Mouse (Mus musculus): ENCODE results near the gene Abcc10. TPM values are rescaled to one million over a fixed set of nuclear protein-coding genes. Genes with fewer than 3 reads are reported as not detected.

Abcc10 gene
- polyA plus RNA-seq, 1 experiment from 2014 or later, result 6.7 TPM

DNA sequence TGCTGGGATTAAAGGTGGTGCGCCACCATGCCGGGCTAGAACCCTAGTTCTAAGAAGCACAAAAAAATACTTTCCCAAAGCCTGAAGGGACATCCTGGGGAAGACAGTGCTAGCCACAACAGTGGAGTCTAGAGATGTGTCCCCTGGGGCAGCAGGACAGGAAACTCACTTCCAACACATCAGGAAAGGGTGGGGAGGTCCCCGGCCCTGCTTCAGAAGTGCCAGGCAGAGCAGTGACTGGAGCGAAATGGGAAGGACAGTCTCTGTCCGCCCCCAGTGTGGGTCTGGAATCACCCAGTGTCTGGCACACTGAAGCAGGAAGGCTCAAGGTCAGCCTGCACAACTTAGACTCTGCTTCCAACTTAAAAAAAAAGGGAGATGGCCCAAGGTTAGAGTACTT, 55.5 kb downstream of the Abcc10 start:
- no peaks in the 10 kb centered on the region for H3K27me3 ChIP-seq
- H3K4me3 ChIP-seq (replicated peaks), result no peak overlapping the region
- ATAC-seq (ENCODE audit: insufficient number of reproducible peaks, low FRiP score, low TSS enrichment, low read depth), result no peak
- no peaks in the 10 kb centered on the region for H3K9me3 ChIP-seq (replicated peaks)
- peaks cover 81% of the 10 kb centered on the region for H3K4me1 ChIP-seq
- peak overlapping the region; percentile 86; the same call in 1 of the 2 replicates for H3K27ac ChIP-seq (replicated peaks)
- no peak overlapping the region for H3K9ac ChIP-seq
- peaks cover 38% of the 10 kb centered on the region for H3K36me3 ChIP-seq
- WGBS, result 80% methylated on average over 5 of the region's 5 CpGs
- H3K4me2 ChIP-seq (replicated peaks), result no peak overlapping the region

DNA sequence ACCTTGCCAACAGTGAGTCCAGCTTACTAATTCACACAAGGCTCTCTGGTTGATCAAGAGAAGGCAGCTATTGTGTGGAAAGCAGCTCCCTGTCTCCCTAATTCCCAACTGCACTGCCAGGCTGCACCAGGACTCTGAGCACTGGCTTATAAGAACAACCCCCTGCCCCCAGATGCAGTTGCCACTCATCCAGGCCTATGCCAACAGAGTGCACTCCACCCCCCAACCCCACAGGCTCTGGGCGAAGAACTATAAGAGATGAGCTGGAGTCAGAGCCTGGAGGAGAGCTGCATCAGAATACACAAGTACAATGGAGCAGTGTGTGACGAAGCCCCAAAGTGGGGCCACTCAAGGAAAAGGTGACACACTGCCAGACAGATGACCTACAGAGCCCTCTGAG, 56.1 kb downstream of the Abcc10 start:
- Histone ChIP-seq H3K36me3 (peaks cover 42% of the 10 kb centered on the region), H3K27ac (replicated peaks) (0 out of 2 replicates have a peak overlapping the region, but pooled peaks have one; percentile 28), H3K9ac (no peak overlapping the region), H3K4me2 (replicated peaks) (no peak overlapping the region), H3K27me3 (no peaks in the 10 kb centered on the region), H3K9me3 (replicated peaks) (no peaks in the 10 kb centered on the region), H3K4me1 (peaks cover 82% of the 10 kb centered on the region), H3K4me3 (replicated peaks) (no peak overlapping the region)
- no peak for ATAC-seq (ENCODE audit: insufficient number of reproducible peaks, low FRiP score, low TSS enrichment, low read depth)
- WGBS, result 85% methylated on average over 2 of the region's 2 CpGs

DNA sequence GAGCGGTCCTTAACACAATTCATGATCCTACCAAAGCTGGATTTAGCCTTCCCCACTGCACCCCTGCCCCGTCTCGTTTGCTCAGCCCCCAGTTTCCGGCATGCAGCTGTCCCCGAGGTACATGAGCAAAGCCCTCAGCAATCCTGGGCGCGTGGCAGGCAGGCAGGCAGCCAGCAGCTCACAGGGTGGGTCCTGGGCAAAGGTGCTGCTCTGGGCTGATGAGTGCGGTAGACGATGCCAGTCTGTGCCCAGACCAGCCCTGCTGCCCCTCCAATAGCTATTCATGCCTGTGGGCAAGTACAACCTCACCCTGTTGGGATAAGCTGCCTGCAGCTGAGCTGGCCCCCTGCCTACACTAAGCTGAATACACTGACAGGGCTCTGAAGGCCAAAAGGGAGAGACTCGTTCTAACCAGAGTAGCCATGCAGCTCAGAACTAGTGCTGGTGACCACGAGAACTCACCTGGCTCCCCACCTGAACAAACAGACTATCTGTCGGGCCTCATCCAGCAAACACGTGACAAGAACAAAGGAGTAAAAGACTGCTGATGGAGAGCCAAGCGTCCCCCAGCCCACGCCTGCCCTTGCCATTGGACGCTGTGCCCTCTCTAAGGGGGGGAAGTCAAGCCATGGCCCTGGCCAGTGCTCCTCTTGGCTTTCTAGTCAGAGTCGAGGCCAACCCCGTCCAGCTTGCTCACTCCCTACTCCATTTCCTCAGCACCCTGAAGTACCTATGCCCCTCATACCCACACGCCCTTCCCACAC, 58.2 kb downstream of the Abcc10 start:
- Histone ChIP-seq H3K36me3 (peaks cover 48% of the 10 kb centered on the region), H3K4me2 (replicated peaks) (no peak overlapping the region), H3K4me3 (replicated peaks) (no peak overlapping the region), H3K9me3 (replicated peaks) (no peaks in the 10 kb centered on the region), H3K9ac (no peak overlapping the region), H3K27me3 (no peaks in the 10 kb centered on the region), H3K4me1 (peaks cover 87% of the 10 kb centered on the region), H3K27ac (replicated peaks) (peak overlapping the region; percentile 39)
- WGBS, result 66% methylated on average over 19 of the region's 19 CpGs
- no peak for ATAC-seq (ENCODE audit: insufficient number of reproducible peaks, low FRiP score, low TSS enrichment, low read depth)

DNA sequence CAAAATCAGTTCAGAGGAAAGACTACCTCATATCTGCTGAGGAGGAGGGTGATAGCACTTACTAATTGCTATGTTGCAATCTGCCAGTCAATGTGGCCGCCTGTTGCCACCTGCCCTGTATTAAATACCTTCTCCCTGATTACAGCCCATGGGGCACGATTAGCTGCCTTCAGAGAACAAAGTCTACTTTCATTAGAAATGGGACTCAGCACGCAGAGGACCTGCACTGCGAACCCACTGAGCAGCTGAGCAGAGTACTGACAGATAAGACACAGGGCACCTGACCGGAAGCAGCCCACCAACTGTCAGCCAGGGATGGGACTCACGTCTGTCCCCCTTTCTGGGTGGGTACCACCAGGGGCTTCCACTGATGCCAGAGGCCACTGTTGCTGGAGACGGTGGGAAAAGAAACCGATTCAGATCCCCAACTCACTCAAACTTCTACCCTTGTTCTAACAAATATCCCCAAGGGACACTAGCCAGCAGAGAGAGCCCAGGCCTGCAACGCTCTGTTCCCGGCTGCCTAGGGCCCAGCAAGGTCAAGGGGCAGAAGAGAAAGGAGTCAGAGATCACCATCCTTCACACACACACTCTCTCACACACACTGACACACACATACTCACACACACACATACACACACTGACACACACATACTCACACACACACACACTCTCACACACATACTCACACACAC, 60.0 kb downstream of the Abcc10 start:
- Histone ChIP-seq H3K36me3 (peaks cover 63% of the 10 kb centered on the region), H3K4me2 (replicated peaks) (no peak overlapping the region), H3K27me3 (no peaks in the 10 kb centered on the region), H3K9me3 (replicated peaks) (no peaks in the 10 kb centered on the region), H3K4me3 (replicated peaks) (no peak overlapping the region), H3K4me1 (peaks cover 70% of the 10 kb centered on the region), H3K9ac (no peak overlapping the region), H3K27ac (replicated peaks) (peak overlapping the region; percentile 23; the same call in 1 of the 2 replicates)
- no peak for ATAC-seq (ENCODE audit: insufficient number of reproducible peaks, low FRiP score, low TSS enrichment, low read depth)
- WGBS, result 51% methylated on average over 10 of the region's 10 CpGs

DNA sequence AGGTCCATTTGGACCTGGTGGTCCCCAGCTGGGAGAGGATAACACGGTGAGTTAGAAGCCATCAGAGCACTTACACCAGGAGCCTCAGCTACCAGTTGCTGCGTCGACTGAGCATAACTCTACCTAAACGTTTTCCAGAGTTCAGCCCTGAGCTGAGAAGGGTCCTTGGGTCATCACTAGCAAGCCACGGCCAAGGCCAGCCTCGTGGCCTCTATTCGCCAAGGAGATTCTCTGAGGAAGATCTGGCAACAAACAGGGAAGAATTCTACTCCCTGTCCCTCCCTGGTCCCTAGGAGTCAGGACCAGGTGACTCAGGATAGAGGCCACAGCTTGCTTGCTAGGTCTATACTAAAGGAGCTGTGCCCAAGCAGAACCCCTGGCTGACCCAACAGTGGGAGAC, 60.6 kb downstream of the Abcc10 start:
- no peak overlapping the region for H3K9ac ChIP-seq
- ATAC-seq (ENCODE audit: insufficient number of reproducible peaks, low FRiP score, low TSS enrichment, low read depth), result no peak
- H3K27ac ChIP-seq (replicated peaks), result 0 out of 2 replicates have a peak overlapping the region, but pooled peaks have one; percentile 77
- 67% methylated on average over 7 of the region's 7 CpGs for WGBS
- no peaks in the 10 kb centered on the region for H3K27me3 ChIP-seq
- peaks cover 69% of the 10 kb centered on the region for H3K36me3 ChIP-seq
- peaks cover 64% of the 10 kb centered on the region for H3K4me1 ChIP-seq
- H3K4me3 ChIP-seq (replicated peaks), result no peak overlapping the region
- H3K4me2 ChIP-seq (replicated peaks), result no peak overlapping the region
- no peaks in the 10 kb centered on the region for H3K9me3 ChIP-seq (replicated peaks)

DNA sequence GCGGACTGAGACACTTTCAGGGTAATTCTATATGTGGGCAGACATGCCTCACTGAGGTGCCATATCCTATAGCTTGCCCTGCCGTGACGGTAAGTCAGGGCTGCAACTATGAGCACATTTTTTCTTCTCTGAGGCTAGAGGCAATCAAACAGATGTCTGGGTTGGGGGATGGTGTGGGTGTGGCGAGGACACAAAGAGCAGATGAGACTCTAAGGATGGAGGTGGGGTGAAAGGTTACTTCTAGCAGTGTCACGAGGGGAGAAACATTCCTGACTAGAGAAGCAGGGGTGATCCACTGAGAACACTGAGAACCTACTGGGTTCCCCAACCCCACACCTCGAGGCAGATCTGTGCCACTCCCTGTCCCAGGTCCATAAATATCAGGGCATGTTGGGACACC, 61.2 kb downstream of the Abcc10 start:
- no peak for ATAC-seq (ENCODE audit: insufficient number of reproducible peaks, low FRiP score, low TSS enrichment, low read depth)
- Histone ChIP-seq H3K4me2 (replicated peaks) (no peak overlapping the region), H3K36me3 (peaks cover 74% of the 10 kb centered on the region), H3K27ac (replicated peaks) (peak overlapping the region; percentile 77), H3K4me1 (peaks cover 60% of the 10 kb centered on the region), H3K4me3 (replicated peaks) (no peak overlapping the region), H3K9me3 (replicated peaks) (no peaks in the 10 kb centered on the region), H3K27me3 (no peaks in the 10 kb centered on the region), H3K9ac (no peak overlapping the region)
- WGBS, result 46% methylated on average over 6 of the region's 6 CpGs

DNA sequence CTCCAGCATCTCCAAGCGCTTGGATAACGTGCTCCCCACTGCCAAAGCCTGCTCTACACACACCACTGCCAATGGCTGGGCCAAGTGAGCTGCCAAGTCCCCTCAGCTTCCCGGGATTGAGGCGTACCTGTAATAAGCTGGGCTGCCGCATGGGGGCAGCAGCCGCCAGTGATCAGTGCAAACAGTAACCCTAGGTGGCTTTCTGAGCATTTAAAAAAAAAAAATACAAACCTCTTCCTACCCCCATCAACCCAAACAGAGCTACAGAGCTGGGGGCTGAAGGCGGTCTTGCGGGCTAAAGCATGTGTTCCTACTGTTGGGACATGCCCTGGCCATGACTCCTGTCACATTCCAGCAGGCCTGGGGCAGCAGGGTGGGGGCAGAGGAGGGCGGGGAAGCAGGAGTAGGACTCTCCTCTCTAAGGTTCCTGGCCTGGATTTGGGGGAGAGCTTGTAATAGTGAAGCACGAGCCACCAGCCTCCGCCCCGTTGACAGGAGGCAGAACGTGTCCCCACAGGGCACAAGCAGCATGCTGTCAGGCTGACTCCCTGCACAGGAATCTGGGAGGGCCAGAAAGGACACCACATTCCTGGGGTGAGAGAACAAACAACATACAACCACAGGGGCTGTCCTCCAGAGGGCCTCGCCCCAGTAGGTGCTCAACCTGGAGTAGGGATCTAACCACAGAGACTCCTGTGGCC, 62.1 kb downstream of the Abcc10 start:
- H3K4me1 ChIP-seq, result peaks cover 51% of the 10 kb centered on the region
- ATAC-seq (ENCODE audit: insufficient number of reproducible peaks, low FRiP score, low TSS enrichment, low read depth), result peak; percentile 43
- H3K9ac ChIP-seq, result no peak overlapping the region
- H3K4me2 ChIP-seq (replicated peaks), result no peak overlapping the region
- WGBS, result 10% methylated on average over 14 of the region's 14 CpGs
- H3K27ac ChIP-seq (replicated peaks), result peak overlapping the region; percentile 77
- no peak overlapping the region for H3K4me3 ChIP-seq (replicated peaks)
- no peaks in the 10 kb centered on the region for H3K27me3 ChIP-seq
- no peaks in the 10 kb centered on the region for H3K9me3 ChIP-seq (replicated peaks)
- peaks cover 74% of the 10 kb centered on the region for H3K36me3 ChIP-seq

DNA sequence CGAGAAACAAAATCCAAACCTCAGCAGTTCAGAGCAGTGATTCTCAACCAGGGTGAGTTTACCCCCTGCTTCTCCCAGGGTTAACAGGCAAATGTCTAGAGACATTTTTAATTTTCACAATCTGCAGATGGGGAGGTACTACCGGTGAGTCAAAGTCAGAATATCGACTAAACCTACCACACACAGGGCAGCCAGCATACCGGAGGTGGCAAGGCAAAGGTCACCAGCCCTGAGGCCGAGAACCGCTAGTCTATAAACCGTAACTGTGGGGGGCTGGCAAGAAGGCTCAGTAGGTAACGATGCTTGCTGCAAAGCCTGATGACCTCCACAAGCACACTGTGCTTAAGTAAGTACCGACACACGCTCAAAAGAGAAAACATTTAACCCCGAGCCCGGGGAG, 62.6 kb downstream of the Abcc10 start:
- Histone ChIP-seq H3K9ac (no peak overlapping the region), H3K4me1 (peaks cover 46% of the 10 kb centered on the region), H3K36me3 (peaks cover 74% of the 10 kb centered on the region), H3K27me3 (no peaks in the 10 kb centered on the region), H3K4me3 (replicated peaks) (no peak overlapping the region), H3K27ac (replicated peaks) (no peak overlapping the region), H3K4me2 (replicated peaks) (no peak overlapping the region), H3K9me3 (replicated peaks) (no peaks in the 10 kb centered on the region)
- WGBS, result 68% methylated on average over 12 of the region's 12 CpGs
- no peak for ATAC-seq (ENCODE audit: insufficient number of reproducible peaks, low FRiP score, low TSS enrichment, low read depth)

DNA sequence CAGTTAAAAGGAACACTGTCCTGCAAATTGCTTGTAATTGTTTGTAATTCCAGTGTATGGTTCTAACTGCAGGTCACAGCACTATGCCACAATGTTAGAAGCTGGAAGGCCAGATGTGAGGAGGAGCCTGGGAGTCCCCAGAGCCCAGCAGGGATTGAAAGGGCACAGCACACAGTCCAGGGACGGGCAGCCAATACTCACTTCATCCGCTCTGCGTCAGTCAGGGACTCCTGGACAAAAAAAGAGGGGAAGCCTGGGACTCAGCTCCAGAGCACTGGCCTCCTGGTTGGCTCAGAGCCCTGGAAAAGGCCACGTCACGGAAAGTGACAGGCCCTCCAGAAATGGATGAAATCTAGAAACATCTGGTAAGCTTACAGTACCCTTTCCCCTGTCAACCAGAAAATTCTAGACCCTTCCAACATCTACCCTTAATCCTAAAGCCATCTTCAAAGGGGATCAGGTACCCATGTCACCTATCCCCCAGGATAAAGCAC, 65.9 kb downstream of the Abcc10 start:
- no peaks in the 10 kb centered on the region for H3K9me3 ChIP-seq (replicated peaks)
- WGBS, result 88% methylated on average over 5 of the region's 5 CpGs

DNA sequence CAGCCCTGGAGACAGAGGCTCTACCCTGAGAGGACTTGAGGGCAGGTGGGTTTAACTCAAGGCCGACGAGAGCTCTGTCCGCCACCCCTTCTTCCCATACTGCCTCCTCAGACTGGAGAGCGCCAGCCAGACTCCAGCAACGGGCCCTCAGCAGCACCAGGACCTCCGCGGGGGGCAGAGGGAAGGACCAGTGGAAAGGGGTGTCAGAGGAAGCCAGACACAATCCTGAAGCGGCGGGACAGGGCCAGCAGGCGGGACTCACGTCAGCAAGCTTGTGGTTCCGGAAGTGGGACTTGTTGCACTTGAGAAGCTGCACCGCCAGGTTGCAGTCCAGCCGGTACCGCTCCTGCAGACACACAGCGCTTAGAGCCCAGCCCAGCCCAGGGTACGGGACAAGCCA, 68.5 kb downstream of the Abcc10 start:
- no peak overlapping the region for H3K9ac ChIP-seq
- H3K4me1 ChIP-seq, result peaks cover 8% of the 10 kb centered on the region; the same call in 1 of the 2 replicates
- ATAC-seq (ENCODE audit: insufficient number of reproducible peaks, low FRiP score, low TSS enrichment, low read depth), result no peak
- no peaks in the 10 kb centered on the region for H3K9me3 ChIP-seq (replicated peaks)
- H3K27ac ChIP-seq (replicated peaks), result no peak overlapping the region
- 85% methylated on average over 17 of the region's 17 CpGs for WGBS
- no peak overlapping the region for H3K4me3 ChIP-seq (replicated peaks)
- peaks cover 9% of the 10 kb centered on the region for H3K27me3 ChIP-seq
- peaks cover 87% of the 10 kb centered on the region for H3K36me3 ChIP-seq
- H3K4me2 ChIP-seq (replicated peaks), result no peak overlapping the region

More for the DNA sequence above, 65.9 kb downstream of the Abcc10 start:
- Histone ChIP-seq H3K9ac (no peak overlapping the region), H3K27me3 (no peaks in the 10 kb centered on the region), H3K27ac (replicated peaks) (no peak overlapping the region), H3K36me3 (peaks cover 83% of the 10 kb centered on the region), H3K4me1 (peaks cover 19% of the 10 kb centered on the region), H3K4me3 (replicated peaks) (no peak overlapping the region), H3K4me2 (replicated peaks) (no peak overlapping the region)
- no peak for ATAC-seq (ENCODE audit: insufficient number of reproducible peaks, low FRiP score, low TSS enrichment, low read depth)
